Mouse (Mus musculus) ES-E14 (cell line): ENCODE measurements around the gene Pqlc3. TPM values are rescaled to one million over a fixed set of nuclear protein-coding genes. Genes with fewer than 3 reads are reported as not detected.

Experiments
- DNase-seq: peaks from one replicate; pipeline ENCODE4 v3.0.0-alpha.2; 2013; ENCODE audit warnings: low read depth, low spot score
- H3K27ac ChIP-seq: 2 replicates; pipeline ENCODE4 v1.5.1; 2012; ENCODE audit warnings: low read depth, mild to moderate bottlenecking, low read length, moderate library complexity, mixed read lengths; ENCODE audit not compliant: poor library complexity, insufficient read depth, severe bottlenecking
- H3K36me3 ChIP-seq: 2 replicates; pipeline ENCODE4 v1.6.1; 2012; ENCODE audit warnings: mild to moderate bottlenecking, low read length, moderate library complexity, mixed read lengths; ENCODE audit not compliant: control insufficient read depth, poor library complexity, insufficient read depth, severe bottlenecking
- H3K4me1 ChIP-seq, 2 experiments: fragments of 150-350 bp in 1 of 2; sonication (generic) in 1 of 2; 2 replicates each; pipeline ENCODE4 v1.6.1; 2012; ENCODE audit warnings: low read length in 2 of 2, mild to moderate bottlenecking in 1 of 2, mixed read lengths in 1 of 2; ENCODE audit not compliant: control insufficient read depth in 2 of 2, insufficient read depth in 2 of 2, poor library complexity in 1 of 2
- H3K4me3 ChIP-seq, 2 experiments: fragments of 150-350 bp in 1 of 2; sonication (generic) in 1 of 2; 2 replicates each; pipeline ENCODE4 v1.5.1; 2012; ENCODE audit warnings: low read length in 2 of 2, low read depth in 1 of 2, mild to moderate bottlenecking in 1 of 2, mixed read lengths in 1 of 2; ENCODE audit not compliant: insufficient read depth in 1 of 2, poor library complexity in 1 of 2, severe bottlenecking in 1 of 2
- H3K9ac ChIP-seq: 2 replicates; pipeline ENCODE4 v1.6.1; 2012; ENCODE audit warnings: low read depth, mild to moderate bottlenecking, low read length, mixed read lengths; ENCODE audit not compliant: poor library complexity, insufficient read depth, severe bottlenecking
- H3K9me3 ChIP-seq: fragments of 150-350 bp; sonication (generic); 2 replicates; pipeline ENCODE4 v1.6.1; 2012; ENCODE audit warnings: low read depth, mild to moderate bottlenecking, low read length; ENCODE audit not compliant: control insufficient read depth, insufficient read depth
- CHD2 ChIP-seq: IDR thresholded peaks from 2 replicates; pipeline ENCODE4 v1.6.1; 2014; ENCODE audit warnings: mild to moderate bottlenecking, low read depth, low read length, inconsistent platforms
- HCFC1 ChIP-seq: IDR thresholded peaks from 2 replicates; pipeline ENCODE4 v1.6.1; 2012; ENCODE audit warnings: low read length, inconsistent platforms, borderline replicate concordance; ENCODE audit not compliant: insufficient read depth
- MAFK ChIP-seq: IDR thresholded peaks from 2 replicates; pipeline ENCODE4 v1.6.1; 2014; ENCODE audit warnings: mild to moderate bottlenecking, low read depth, low read length, inconsistent platforms; ENCODE audit not compliant: insufficient read depth
- ZC3H11A ChIP-seq: IDR thresholded peaks from 2 replicates; pipeline ENCODE4 v1.6.1; 2012; ENCODE audit warnings: low read depth, mild to moderate bottlenecking, inconsistent platforms, low read length, borderline replicate concordance
- ZNF384 ChIP-seq: IDR thresholded peaks from 2 replicates; pipeline ENCODE4 v1.6.1; 2012; ENCODE audit warnings: low read depth, low read length, inconsistent platforms
- in situ Hi-C, 2 experiments: fragments of 600-800 bp; cut with MboI; formaldehyde crosslinking; loops; one replicate each; pipeline ENCODE4 v1.15.1; 2025; ENCODE audit warnings: low sequenced_read_pairs in 2 of 2, inconsistent platforms in 1 of 2; ENCODE audit not compliant: unreplicated experiment in 2 of 2
- total RNA-seq: library from RNA; depleted of rRNA; stranded (reverse); fragments of 300-350 nt; gene quantifications from 2 replicates; pipeline ENCODE4 v1.2.3, GENCODE M21; 2012

Gene Pqlc3
- total RNA-seq, 1 experiment = 15.7 TPM

GRCm38 (mm10) chr12:17040567-17040966 lies 40.4 kb upstream of the Pqlc3 start:
- in situ Hi-C loops = loop anchor here in 1 of 2 experiments (25.0 kb wide), 1 partner anchor 172 kb away; no protein-coding TSS in a partner anchor
- Histone ChIP-seq H3K36me3 (no peaks in the 10 kb centered on the region), H3K27ac (no peak overlapping the region), H3K4me3 (no peak overlapping the region), H3K9ac (no peak overlapping the region), H3K4me1 (peaks cover 0 to 8% of the 10 kb centered on the region in 2 experiments; a peak in 2 of 4 replicates), H3K9me3 (no peaks in the 10 kb centered on the region)
- DNase-seq = no peak
- no peak for TF ChIP-seq ZC3H11A

- in situ Hi-C loops = loop anchor here in 1 of 2 experiments (25.0 kb wide), 1 partner anchor 173 kb away; no protein-coding TSS in a partner anchor
- no peaks in the 10 kb centered on the region for H3K36me3 ChIP-seq
Measured at GRCm38 (mm10) chr12:17039415-17039814, 39.2 kb upstream of the Pqlc3 start.

DNA sequence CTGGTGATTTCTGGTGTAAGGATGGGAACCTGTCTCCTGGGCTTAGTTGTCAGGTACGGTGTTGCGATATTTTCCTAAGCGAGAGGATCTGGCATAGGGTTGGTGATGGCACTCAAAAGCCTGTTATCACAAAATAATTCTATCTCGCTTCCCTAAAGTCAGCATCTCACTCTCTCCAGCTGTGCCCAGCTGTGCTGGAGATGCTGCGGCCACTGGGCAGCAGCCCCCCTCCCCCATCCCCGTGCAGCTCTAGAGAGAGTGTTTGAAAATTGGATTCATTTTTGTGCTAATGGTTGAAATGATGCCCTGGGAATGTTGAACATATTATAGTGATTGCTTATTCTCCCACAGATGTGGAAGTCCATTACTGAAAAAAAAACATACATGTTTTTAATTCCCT lies 38.0 kb upstream of the Pqlc3 start:
- no peak overlapping the region for H3K4me3 ChIP-seq
- no peak overlapping the region for H3K27ac ChIP-seq
- TF ChIP-seq ZNF384 = no peak
- no peak for TF ChIP-seq ZC3H11A
- TF ChIP-seq MAFK = no peak
- no peak for TF ChIP-seq HCFC1
- TF ChIP-seq CHD2 = no peak
- no peaks in the 10 kb centered on the region for H3K9me3 ChIP-seq
- H3K36me3 ChIP-seq = no peaks in the 10 kb centered on the region
- DNase-seq = no peak
- H3K9ac ChIP-seq = no peak overlapping the region
- in situ Hi-C loops = loop anchor here in 1 of 2 experiments (25.0 kb wide), 1 partner anchor 174 kb away; no protein-coding TSS in a partner anchor
- H3K4me1 ChIP-seq = peaks cover 0 to 6% of the 10 kb centered on the region in 2 experiments; a peak in 2 of 4 replicates

More at GRCm38 (mm10) chr12:17039415-17039814, 39.2 kb upstream of the Pqlc3 start:
- Histone ChIP-seq H3K27ac (no peak overlapping the region), H3K4me3 (no peak overlapping the region), H3K9me3 (no peaks in the 10 kb centered on the region), H3K9ac (no peak overlapping the region), H3K4me1 (peaks cover 0 to 8% of the 10 kb centered on the region in 2 experiments; a peak in 2 of 4 replicates)
- DNase-seq = no peak
- TF ChIP-seq CHD2 = no peak
- no peak for TF ChIP-seq ZNF384
- no peak for TF ChIP-seq MAFK
- TF ChIP-seq HCFC1 = no peak
- no peak for TF ChIP-seq ZC3H11A

GRCm38 (mm10) chr12:17037053-17037610 lies 36.9 kb upstream of the Pqlc3 start:
- TF ChIP-seq ZNF384 (no peak), MAFK (no peak), ZC3H11A (no peak), HCFC1 (no peak), CHD2 (no peak)
- no peak overlapping the region for H3K9ac ChIP-seq
- H3K4me1 ChIP-seq = peaks cover 0 to 3% of the 10 kb centered on the region in 2 experiments; a peak in 1 of 4 replicates
- H3K36me3 ChIP-seq = no peaks in the 10 kb centered on the region
- DNase-seq = no peak
- H3K27ac ChIP-seq = no peak overlapping the region
- no peaks in the 10 kb centered on the region for H3K9me3 ChIP-seq
- H3K4me3 ChIP-seq = no peak overlapping the region
- in situ Hi-C loops = loop anchor here in 1 of 2 experiments (25.0 kb wide), 1 partner anchor 175 kb away; no protein-coding TSS in a partner anchor
